Mouse (Mus musculus) forebrain, postnatal 0 days (tissue): ENCODE results near the gene Gsn. TPM values are rescaled to one million over a fixed set of nuclear protein-coding genes. Genes with fewer than 3 reads are reported as not detected.

Experiments
- ATAC-seq: fragments of 200-750 bp; cut with Nextera tagmentation; 2 replicates; pipeline ENCODE4 v1.8.0; 2017; ENCODE audit warnings: mild to moderate bottlenecking, moderate library complexity
- DNase-seq: peaks from one replicate; pipeline ENCODE4 v3.0.0-alpha.2; 2015
- H3K27ac ChIP-seq: fragments of 300-500 bp; sonication (generic); 2 replicates; pipeline ENCODE4 v1.5.1; 2014; ENCODE audit warnings: low read depth, mild to moderate bottlenecking, antibody characterized with exemption, low read length, moderate library complexity, mixed read lengths
- H3K27me3 ChIP-seq: fragments of 300-500 bp; sonication (generic); 2 replicates; pipeline ENCODE4 v1.6.1; 2014; ENCODE audit warnings: mild to moderate bottlenecking, low read length, mixed read lengths; ENCODE audit not compliant: insufficient read depth
- H3K36me3 ChIP-seq: fragments of 300-500 bp; sonication (generic); 2 replicates; pipeline ENCODE4 v1.6.1; 2014; ENCODE audit warnings: mild to moderate bottlenecking, moderate library complexity; ENCODE audit not compliant: insufficient read depth
- H3K4me1 ChIP-seq: fragments of 300-500 bp; sonication (generic); 2 replicates; pipeline ENCODE4 v1.6.1; 2014; ENCODE audit warnings: antibody characterized with exemption; ENCODE audit not compliant: insufficient read depth
- H3K4me2 ChIP-seq: fragments of 300-500 bp; sonication (generic); 2 replicates; pipeline ENCODE4 v1.6.1; 2014; ENCODE audit warnings: low read depth, mild to moderate bottlenecking, moderate library complexity
- H3K4me3 ChIP-seq: fragments of 300-500 bp; sonication (generic); 2 replicates; pipeline ENCODE4 v1.5.1; 2014; ENCODE audit warnings: low read depth, low read length, mixed read lengths
- H3K9ac ChIP-seq: fragments of 300-500 bp; sonication (generic); 2 replicates; pipeline ENCODE4 v1.6.1; 2014; ENCODE audit warnings: mild to moderate bottlenecking
- H3K9me3 ChIP-seq: fragments of 300-500 bp; sonication (generic); 2 replicates; pipeline ENCODE4 v1.6.1; 2016; ENCODE audit warnings: low read length
- CTCF ChIP-seq: sonication (generic); IDR thresholded peaks from 2 replicates; pipeline ENCODE4 v1.5.1; 2016; ENCODE audit warnings: antibody characterized with exemption, control low read depth, low read depth
- WGBS: fragments of 180-500 bp; shearing (Covaris S2); extraction: QIAGEN DNeasy Blood & Tissue Kit; methylation state at CpG from one replicate; pipeline ENCODE4 v1.1.7; 2014; 5-methylcytosine and 5-hydroxymethylcytosine counted together
- polyA plus RNA-seq: library from polyadenylated mRNA; unstranded; fragments of >200 nt; fragmentation: Nextera tagmentation; extraction: Ambion mirVana; gene quantifications from 2 replicates; pipeline ENCODE4 v1.2.1, GENCODE M21; 2015
- total RNA-seq: library from RNA; depleted of rRNA; stranded (reverse); fragments of >200 nt; gene quantifications from 2 replicates; pipeline ENCODE4 v1.2.3, GENCODE M21; 2014

Gsn gene
- total and polyA plus RNA-seq, 2 experiments from 2014 or later: 24.3 to 30.3 TPM

DNA sequence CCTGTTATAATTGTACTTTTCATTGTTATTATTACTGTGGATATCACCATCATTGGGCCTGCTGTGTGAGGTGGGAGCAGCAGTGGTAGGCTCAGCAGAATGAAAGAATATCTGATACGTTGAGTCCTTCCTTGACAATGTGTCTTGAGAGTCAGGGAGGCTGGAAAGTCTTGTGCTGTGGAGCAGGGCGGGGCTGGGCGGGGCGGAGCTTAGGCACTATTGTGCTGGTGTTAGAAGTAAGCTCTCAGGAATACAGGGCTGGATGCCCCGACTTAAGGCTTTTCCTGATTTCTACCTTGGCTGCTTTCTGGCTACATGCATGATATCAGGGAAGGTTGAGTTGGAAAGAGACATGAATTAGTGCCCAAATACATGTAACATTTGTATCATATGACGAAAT, 3.4 kb upstream of the Gsn start:
- no peak overlapping the region for H3K9ac ChIP-seq
- H3K4me1 ChIP-seq: no peaks in the 10 kb centered on the region; the same call in 1 of the 2 replicates
- TF ChIP-seq CTCF: no peak
- no peaks in the 10 kb centered on the region for H3K27me3 ChIP-seq
- H3K4me3 ChIP-seq: no peak overlapping the region
- 28% methylated on average over 6 of the region's 6 CpGs for WGBS
- H3K9me3 ChIP-seq: no peaks in the 10 kb centered on the region
- H3K36me3 ChIP-seq: no peaks in the 10 kb centered on the region
- H3K4me2 ChIP-seq: no peak overlapping the region
- DNase-seq: no peak
- no peak for ATAC-seq
- no peak overlapping the region for H3K27ac ChIP-seq

DNA sequence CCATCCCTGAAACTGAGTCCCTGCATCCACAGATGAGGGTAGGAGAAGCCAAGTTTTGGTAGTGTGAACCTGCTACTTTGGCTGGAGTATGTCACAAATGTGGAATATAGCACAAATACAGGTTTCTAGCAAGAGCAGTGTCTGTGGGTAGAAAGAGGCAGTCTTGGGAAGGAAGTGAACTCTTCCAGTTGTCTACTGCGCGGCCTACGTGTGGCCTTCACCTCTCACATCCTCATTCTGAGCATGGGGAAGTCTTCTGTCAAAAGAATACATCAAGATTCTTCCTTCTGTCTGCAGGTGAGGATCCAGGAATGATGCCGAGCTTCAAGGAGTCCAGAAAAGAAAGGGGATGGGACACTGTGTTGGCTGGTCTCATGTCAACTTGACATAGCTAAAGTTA, 2.4 kb upstream of the Gsn start:
- H3K4me2 ChIP-seq: no peak overlapping the region
- H3K36me3 ChIP-seq: no peaks in the 10 kb centered on the region
- DNase-seq: no peak
- no peak overlapping the region for H3K9ac ChIP-seq
- H3K9me3 ChIP-seq: no peaks in the 10 kb centered on the region
- H3K4me3 ChIP-seq: no peak overlapping the region
- H3K27me3 ChIP-seq: no peaks in the 10 kb centered on the region
- no peaks in the 10 kb centered on the region; the same call in 1 of the 2 replicates for H3K4me1 ChIP-seq
- WGBS: 89% methylated on average over 4 of the region's 4 CpGs
- ATAC-seq: no peak
- TF ChIP-seq CTCF: no peak
- no peak overlapping the region for H3K27ac ChIP-seq

DNA sequence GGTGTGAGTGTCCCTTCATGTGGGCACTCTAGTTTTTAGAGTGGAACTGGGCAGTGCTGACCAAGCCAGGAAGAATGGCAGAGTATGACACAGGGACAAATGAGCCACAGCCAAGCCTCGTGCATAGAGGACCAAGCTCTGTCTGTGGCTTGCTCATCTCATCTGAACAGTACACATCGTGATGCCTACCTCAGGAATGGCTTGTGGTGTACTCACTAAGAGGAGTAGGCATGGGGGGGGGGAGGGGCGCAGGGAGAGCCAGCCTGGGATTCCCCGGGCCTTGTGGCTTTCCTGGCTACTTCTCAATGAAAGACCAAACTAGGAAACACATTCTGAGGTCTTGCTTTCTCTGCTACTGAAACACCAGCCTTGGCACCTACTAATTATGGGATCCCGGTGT, 1.2 kb upstream of the Gsn start:
- H3K4me2 ChIP-seq: no peak overlapping the region
- ATAC-seq: no peak
- DNase-seq: no peak
- no peak overlapping the region for H3K4me3 ChIP-seq
- H3K9me3 ChIP-seq: no peaks in the 10 kb centered on the region
- H3K27ac ChIP-seq: no peak overlapping the region
- 67% methylated on average over 5 of the region's 5 CpGs for WGBS
- H3K4me1 ChIP-seq: no peaks in the 10 kb centered on the region; the same call in 1 of the 2 replicates
- H3K36me3 ChIP-seq: no peaks in the 10 kb centered on the region
- H3K27me3 ChIP-seq: no peaks in the 10 kb centered on the region
- no peak overlapping the region for H3K9ac ChIP-seq
- TF ChIP-seq CTCF: no peak

DNA sequence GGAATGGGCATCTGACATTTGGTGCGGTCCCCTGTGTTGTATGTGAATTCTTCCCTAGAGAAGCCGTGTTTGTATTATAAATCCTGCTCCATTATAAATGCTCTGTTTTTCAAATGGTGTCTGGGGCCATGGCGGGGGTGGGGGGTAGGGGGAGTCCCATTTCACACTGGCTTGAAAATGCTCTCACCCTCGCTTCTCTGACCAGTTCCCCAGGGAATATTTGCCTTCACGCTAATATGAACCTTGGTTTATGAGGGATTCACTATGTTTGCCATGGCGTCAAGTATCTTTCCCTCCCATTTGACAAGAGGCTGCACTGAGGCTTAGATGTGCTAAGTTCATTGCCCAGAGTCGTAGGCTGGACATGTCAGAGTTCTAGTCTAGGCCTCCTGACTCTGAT, 718 bp upstream of the Gsn start:
- Histone ChIP-seq H3K4me2 (no peak overlapping the region; the same call in 1 of the 2 replicates), H3K27me3 (no peaks in the 10 kb centered on the region), H3K36me3 (no peaks in the 10 kb centered on the region), H3K27ac (no peak overlapping the region), H3K9me3 (no peaks in the 10 kb centered on the region), H3K4me1 (no peaks in the 10 kb centered on the region; the same call in 1 of the 2 replicates), H3K4me3 (no peak overlapping the region), H3K9ac (0 out of 2 replicates have a peak overlapping the region, but pooled peaks have one; percentile 49)
- DNase-seq (no peak), ATAC-seq (no peak)
- no peak for TF ChIP-seq CTCF
- WGBS: 79% methylated on average over 7 of the region's 7 CpGs

DNA sequence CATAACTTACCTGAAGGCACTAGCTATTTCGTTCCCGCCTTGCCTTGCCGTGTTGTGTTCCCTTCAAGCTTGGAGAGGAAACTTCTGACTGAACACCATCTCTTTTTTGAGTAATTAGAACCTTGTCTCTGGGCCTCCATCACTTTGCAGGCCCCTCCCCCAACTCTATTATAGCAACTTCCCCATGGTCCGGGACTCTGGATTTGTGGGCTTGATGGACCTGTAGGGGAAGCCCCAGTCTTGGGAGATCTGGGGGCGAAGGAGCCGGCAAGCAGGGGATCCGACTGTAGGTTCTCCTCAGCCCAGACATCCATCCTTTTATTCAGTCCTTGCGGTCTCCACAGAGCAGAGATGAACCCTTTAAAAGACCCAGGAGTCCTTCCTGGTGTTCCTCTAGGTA, 752 bp downstream of the Gsn start:
- H3K4me2 ChIP-seq: peak overlapping the region; percentile 88
- no peaks in the 10 kb centered on the region for H3K9me3 ChIP-seq
- H3K4me3 ChIP-seq: peak overlapping the region; percentile 50
- H3K27me3 ChIP-seq: no peaks in the 10 kb centered on the region
- no peak for ATAC-seq
- H3K36me3 ChIP-seq: no peaks in the 10 kb centered on the region
- WGBS: 52% methylated on average over 8 of the region's 8 CpGs
- no peak for DNase-seq
- no peak overlapping the region for H3K27ac ChIP-seq
- H3K9ac ChIP-seq: no peak overlapping the region
- no peaks in the 10 kb centered on the region; the same call in 1 of the 2 replicates for H3K4me1 ChIP-seq
- no peak for TF ChIP-seq CTCF

DNA sequence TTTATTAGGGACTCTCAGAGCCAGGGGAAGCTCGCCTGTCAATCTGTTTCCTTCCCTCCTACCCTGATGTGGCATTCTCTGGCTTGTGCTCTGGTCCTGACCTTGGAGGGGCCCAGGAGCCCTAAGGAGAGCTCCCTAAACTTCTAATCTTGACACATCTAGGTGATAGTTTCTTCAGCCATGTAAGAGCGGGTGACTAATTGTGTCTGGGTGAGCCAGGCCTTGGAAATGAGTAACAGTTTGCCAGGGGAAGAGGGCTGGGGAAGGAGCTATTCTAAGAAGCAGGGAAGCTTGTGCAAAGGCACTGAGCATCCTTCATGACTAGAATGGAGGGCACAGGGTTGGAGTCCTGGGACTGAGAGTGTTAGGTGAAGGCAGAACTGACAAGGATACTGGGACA, 1.7 kb downstream of the Gsn start:
- H3K9me3 ChIP-seq: no peaks in the 10 kb centered on the region
- no peak overlapping the region for H3K4me2 ChIP-seq
- no peak for DNase-seq
- no peaks in the 10 kb centered on the region; the same call in 1 of the 2 replicates for H3K4me1 ChIP-seq
- ATAC-seq: no peak
- no peak for TF ChIP-seq CTCF
- no peak overlapping the region for H3K9ac ChIP-seq
- H3K27ac ChIP-seq: no peak overlapping the region
- H3K36me3 ChIP-seq: no peaks in the 10 kb centered on the region
- no peaks in the 10 kb centered on the region for H3K27me3 ChIP-seq
- 86% methylated on average over 2 of the region's 2 CpGs for WGBS
- no peak overlapping the region for H3K4me3 ChIP-seq

DNA sequence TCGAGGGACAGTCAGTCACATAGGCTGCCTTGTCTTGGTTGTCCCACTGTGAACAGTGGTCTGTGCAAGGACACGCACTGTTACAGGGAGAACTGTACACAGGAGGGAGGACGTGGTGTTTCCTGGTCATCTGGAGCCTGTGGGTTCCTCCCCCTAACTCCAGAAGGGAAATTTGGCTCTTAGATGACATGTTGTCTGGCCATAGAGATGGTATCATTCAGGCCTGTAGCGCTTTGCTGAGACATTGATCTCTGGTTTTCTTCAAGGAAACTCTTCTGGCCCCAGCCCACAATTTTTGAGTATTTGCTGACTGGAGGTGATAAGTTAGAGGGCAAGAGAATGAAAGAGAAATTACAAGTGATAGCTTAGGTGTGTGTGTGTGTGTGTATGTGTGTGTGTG, 2.4 kb downstream of the Gsn start:
- Histone ChIP-seq H3K9ac (no peak overlapping the region), H3K36me3 (no peaks in the 10 kb centered on the region), H3K4me3 (no peak overlapping the region), H3K4me2 (no peak overlapping the region), H3K27ac (no peak overlapping the region), H3K9me3 (no peaks in the 10 kb centered on the region), H3K4me1 (no peaks in the 10 kb centered on the region; the same call in 1 of the 2 replicates), H3K27me3 (no peaks in the 10 kb centered on the region)
- TF ChIP-seq CTCF: no peak
- DNase-seq (no peak), ATAC-seq (no peak)
- 84% methylated on average over 4 of the region's 4 CpGs for WGBS
